Mouse (Mus musculus) monocyte, adult 5-6 weeks (primary cell): ENCODE data around the gene Acvr1. TPM values are rescaled to one million over a fixed set of nuclear protein-coding genes. Genes with fewer than 3 reads are reported as not detected.

ENCODE experiments used
- ATAC-seq: fragments of 153-309, 156-312 bp; replicated peaks from 2 replicates; pipeline ENCODE4 v1.8.0; 2017; ENCODE audit warnings: mild to moderate bottlenecking; ENCODE audit not compliant: low TSS enrichment, insufficient number of reproducible peaks, severe bottlenecking, poor library complexity, low FRiP score
- total RNA-seq: library from RNA; stranded (forward); fragments of 200-1000, 200-491, 200-594 nt; gene quantifications from 3 replicates; pipeline ENCODE4 v1.2.3, GENCODE M21; 2017

The Acvr1 gene
- total RNA-seq, 1 experiment from 2014 or later: 2.1 TPM

DNA sequence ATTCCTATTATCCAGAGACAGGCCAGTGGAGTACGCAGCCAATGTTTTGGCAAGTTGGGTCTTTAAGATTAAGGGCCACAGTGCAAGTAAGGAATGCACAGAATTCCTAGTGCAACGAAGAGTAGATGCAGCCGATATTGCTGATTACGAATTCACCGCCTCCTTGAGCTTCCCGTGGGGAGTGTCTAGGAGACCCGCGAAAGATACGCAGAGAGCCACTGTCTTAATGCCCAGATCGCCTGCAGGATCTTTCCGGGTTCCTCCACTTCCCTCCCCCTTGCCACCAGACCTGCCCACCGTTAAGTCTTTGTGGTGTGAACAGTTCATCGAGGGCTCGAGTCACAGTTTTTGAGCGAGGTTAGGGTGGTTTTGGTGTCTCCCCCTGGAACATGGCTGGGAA lies 120.0 kb downstream of the Acvr1 start:
- no peak for ATAC-seq

DNA sequence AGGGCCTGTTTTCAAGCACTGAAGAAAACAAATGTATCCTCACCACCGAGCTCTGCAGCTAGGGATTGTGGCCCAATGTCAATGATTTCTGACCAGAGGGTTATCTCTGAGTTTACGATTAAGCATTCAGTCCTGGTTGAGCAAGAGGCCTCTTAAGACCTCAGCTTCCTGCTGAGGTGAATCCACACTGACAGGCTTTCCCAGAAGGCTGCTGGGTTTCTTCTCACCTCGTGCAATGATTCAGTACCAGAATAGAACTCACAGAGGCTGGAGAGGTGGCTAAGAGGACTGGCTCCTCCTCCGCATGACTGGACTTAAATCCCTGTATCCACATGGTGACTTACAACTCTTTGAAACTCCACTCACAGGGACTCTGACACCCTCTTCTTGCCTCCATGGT lies 123.8 kb downstream of the Acvr1 start:
- no peak for ATAC-seq

DNA sequence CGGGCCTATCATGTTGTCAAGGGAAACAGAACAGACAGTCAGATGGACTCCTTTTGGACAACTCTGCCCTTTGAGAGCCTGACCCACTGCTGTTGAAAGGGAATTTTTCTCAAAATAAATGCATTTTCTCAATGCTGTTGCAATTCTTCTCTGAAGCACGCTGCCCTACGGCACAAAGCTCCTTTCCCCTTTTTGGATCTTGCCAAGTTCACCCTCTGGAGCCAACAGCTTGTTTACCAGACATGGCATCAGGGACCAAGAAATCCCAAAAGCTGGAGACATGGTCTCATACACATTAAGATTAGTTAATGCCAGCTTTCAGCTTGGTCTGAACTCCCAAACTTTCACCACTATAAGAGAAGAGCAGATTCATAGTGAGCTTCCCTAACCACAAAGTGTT lies 130.0 kb downstream of the Acvr1 start:
- ATAC-seq: no peak

DNA sequence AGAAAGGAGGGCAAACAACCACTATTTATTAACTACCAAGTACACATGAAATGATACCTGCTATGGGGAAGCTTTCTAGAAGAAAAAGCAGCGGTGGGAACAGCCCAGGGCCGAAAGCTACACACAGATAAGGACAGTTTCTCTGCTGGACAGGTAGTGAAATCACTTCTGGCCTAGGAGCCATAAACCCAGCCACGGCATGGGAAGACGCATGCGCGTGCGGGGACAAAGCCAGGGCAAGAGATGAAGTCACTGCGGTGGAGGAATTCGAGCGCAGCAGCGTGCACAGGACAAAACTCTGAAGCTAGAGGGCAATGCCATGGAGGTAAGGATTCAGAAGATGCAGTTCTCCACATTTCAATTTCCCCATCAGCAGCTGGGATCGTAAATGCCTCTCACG lies 131.4 kb downstream of the Acvr1 start:
- no peak for ATAC-seq

DNA sequence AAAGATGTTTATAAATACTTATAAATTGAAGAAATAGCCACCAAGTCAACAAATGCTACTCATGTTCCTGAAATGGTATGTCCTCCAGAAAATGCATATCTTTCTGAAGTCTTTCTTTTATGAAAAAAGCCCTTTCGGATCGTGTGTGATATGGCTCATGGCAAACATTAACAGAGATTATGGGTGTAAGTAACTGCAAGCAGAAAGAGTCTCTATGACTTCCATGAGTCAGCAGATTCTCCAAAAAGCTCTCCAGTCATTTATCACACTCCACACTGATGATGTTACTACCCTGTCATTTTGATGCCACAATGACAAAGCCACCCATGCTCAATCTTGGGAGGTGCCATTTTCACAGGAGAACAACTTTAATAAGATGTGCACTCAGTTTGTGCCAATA lies 132.5 kb downstream of the Acvr1 start:
- no peak for ATAC-seq

DNA sequence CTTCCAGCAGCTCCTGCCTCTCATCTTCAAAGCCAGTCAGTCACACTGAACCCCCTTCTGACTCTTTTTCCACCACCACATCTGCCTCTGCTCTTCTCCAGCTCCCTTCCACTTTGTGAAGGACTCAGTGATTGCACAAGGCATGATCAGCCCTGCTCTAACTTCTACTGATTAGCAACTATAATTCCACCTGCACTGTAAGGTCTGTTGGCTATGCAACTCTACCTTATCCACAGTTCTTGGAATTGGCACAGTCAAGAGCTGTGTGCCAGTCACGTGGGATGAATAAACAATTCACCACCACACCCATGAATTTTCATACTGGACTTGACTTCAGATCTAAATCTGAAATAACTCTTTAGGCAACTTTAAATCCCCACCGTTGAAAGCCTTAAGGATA lies 133.6 kb downstream of the Acvr1 start:
- no peak for ATAC-seq

DNA sequence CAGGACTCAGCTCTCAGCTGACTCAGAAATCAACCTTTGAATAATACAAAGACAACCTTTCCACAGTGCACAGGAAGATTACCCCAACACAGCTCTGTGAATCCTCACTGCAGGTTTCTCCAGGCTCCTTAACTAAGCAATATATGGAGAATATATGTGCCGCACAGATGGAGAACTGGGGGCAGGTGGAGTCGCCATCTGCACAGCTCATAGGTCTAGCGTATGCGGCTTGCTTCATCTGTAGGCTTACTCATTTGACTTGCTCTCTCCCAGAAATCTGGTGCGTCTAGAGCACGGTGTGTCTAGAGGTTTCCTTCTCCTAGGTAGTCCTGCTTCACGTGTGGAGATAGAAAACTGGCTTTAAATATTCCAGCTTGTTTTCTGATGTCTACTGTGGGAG lies 134.7 kb downstream of the Acvr1 start:
- no peak for ATAC-seq

DNA sequence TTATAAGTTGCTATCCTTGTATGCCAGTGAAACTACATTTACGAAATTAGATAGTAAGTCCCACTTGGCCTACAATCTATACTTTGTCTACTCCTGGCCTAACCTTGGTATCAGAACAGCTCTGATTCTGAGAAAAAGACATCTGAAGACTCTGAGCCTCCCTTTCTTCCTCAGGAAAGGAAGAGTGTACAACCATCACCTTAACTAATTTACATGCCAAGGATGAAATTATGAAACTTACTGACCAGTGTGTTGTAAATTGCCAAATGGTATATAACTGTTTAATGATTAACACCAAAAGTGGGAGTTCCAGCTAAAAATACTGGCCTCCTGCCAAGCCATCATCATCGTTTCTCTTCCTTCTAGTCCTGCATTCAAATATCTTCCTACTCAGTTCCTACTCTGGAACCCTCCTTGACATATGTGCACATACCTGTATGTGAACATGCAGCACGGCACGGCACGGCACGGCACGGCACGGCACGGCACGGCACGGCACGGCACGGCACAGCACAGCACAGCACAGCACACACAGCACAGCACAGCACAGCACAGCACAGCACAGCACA lies 141.4 kb downstream of the Acvr1 start:
- ATAC-seq: no peak

DNA sequence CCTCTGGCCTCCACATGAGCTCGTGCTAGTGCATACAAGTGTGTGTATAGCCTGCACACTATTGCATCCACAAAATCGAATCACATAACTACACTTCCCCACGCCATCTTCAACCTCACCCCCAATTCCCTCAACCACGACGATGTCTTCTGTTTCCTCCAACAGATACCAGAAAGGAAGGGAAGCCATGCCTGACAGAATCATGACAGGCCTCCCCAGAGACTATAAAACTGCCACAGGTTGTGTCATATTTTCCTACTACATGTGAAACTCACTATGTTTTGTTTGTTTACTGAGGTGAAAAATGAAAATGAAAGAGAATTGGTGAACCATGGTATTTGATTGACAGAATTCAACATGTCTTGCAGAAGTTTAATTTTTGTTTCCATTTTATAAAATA lies 143.6 kb downstream of the Acvr1 start:
- ATAC-seq: no peak

DNA sequence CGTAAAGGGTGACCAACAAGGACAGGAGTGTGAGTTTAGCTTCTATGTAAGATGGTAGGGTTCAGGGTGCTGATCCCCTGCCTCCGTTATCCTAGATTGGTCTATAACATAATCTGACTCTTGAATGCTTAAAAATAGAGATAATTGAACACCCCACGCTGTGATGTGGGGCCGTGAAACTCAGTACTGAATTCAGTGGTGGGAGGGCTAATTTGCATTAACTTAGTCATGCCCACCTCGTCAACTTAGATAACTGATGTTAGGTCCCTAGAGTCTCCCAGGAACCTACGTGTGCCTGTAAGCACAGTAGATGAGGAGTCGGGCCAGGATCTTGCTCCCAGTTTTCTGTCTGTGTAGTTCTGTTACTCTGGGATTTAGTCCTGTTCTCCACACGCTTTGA lies 147.4 kb downstream of the Acvr1 start:
- ATAC-seq: no peak

DNA sequence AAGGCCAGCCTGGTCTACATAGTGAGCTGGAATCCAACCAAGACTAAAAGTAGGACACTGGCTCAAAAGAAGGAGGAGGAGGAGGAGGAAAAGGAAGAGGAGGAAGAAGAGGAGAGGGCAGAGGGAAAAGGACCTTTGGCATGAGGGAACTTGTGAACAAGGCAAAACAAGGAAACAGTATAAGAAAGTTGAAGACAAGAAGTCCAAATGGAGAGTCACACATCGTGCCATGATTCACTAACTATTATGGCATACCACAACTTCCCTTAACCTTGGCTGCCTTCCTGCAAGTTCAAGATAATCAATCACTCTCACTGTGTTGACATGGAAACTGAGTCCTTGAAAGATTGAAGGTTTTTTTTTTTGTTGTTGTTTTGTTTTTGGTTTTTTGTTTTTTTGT lies 148.8 kb downstream of the Acvr1 start:
- ATAC-seq: no peak

DNA sequence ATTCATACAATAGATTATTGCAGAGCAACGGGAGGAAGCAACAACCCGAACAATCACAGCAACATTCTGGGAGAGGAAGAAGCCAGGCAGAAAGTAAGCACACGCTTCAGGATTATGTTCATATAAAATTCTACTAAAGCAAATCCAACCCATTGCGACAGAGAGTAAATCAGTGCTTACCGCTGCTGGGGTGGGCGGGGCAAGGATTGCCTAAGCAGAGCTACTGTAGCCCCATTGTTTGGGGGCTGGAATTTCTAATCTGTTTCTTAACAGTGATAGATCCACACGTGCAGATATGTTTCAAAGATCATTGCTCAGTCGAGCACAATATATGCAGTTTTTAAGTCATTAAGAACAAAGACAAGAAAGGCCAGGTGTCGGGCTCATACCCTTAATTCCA lies 149.3 kb downstream of the Acvr1 start:
- ATAC-seq: no peak

DNA sequence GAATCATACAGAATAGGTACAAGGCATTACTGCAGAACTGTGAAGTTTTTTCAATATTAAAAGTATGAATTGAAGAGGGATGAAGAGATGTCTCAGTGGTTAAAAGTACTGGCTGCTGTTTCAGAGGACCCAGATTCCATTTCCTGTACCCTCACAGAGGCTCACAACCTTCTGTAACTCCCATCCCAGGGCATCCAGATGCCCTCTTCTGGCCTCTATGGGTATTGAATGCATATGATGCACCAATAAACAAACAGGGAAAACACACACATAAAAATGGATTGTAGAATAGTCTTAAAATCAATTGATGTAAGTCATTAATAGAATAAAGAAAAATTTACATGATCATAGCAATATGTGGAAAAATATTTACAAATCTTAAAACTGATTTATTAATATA lies 151.9 kb downstream of the Acvr1 start:
- ATAC-seq: no peak

DNA sequence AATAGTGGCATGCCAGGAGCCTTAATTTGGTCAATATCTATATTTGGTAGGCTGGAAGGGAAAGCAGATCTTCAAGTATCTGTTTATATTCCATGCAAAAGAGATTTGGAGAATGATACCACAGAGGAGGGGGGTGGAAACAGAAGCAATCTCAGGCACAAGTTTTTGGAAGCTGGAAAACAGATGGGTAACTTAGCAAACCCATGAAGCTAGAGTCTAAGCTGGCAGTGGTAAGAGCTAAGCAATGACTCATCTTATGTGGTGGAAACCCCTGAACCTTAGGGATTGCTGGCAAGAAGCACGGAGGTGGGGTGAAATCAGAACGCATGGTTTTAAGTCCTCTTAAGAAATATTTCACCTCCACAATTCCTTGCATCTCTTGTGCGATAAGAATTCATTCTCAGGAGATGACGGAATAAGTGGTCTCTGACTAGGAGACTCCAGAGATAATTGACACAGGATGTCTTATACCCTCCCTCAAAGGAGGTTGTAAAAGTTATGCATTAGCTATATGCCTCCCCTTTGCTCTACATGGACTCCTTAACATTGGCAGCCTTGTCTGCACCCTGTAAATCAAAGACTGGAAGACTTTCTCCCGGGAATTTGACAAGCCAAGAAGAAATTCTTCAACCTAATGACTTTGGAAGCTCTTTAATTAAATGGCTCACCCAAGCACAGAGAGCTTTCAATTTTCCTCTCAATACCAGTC lies 157.9 kb downstream of the Acvr1 start:
- ATAC-seq: no peak

DNA sequence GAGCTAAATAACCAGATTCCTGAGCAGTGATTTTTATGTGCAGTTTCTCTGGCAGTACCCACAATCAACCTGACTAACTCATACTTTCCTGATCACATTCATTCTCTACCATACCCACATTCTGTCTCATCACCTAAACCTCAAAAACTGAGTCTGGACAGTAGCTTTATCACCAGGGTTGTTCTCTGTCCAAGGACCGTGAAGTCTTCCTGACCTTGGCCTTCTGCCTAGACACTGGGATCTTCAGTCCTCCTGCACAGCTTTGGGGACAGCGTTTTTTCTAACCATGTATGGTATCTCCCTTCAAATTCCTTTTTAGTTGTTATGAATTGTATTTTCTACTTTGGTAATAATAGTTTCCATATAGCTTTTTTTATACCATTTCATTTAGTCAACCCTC lies 163.5 kb downstream of the Acvr1 start:
- no peak for ATAC-seq

DNA sequence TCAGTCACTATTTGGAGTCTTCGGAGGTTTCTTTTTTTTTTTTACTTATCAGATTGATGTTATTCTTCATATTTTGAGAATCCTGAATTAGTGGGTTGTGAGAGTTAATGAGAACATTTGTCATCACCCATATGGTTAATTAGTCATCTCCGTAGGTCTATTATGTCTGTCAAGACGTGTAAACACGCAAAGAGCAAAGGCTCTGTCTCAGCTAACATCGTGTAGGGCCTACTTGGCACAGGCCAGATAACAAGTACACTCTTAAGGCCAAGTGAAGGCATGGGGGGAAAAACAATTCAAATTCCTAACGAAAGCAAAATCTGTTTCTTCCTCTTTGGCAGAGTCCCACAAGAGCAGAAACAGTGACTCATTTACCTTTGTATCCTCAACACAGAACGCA lies 178.4 kb downstream of the Acvr1 start:
- ATAC-seq: no peak

DNA sequence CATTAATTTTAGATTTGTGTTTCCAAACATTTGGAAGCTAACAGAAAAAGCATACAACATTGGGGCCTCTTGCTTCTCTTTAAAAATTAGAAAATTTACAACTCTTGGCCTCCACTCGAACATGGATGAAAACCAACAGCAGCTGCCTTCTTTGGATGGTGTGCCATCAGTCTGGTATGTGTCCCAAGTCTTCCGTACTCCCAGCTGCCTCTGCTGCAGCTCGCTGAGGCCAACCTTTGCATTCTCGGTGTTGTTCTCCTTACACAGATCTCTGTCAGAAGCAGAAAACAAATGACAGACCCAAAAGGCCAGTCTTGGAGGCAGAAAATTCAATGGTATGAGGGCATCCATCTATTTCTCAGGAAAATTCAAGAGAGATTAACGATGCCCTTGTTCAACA lies 186.9 kb downstream of the Acvr1 start:
- no peak for ATAC-seq

DNA sequence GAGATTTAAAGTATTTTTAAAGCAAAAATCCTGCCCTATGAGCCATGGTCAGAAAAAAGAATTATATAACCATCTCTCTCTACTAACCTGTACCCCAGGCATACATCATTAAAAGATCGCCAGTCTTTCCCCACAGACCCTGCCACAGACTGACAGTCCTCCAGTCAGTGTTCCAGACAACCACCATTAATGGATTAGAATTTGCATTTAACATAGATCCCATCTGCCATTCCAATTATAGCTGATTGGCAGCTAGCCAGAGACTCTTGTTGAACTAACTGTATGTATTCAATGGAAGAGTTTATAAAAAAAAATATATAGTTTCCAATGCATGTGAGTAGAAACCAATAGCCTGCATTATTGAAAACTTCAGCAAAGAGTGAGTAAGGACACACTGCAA lies 187.5 kb downstream of the Acvr1 start:
- ATAC-seq: no peak

DNA sequence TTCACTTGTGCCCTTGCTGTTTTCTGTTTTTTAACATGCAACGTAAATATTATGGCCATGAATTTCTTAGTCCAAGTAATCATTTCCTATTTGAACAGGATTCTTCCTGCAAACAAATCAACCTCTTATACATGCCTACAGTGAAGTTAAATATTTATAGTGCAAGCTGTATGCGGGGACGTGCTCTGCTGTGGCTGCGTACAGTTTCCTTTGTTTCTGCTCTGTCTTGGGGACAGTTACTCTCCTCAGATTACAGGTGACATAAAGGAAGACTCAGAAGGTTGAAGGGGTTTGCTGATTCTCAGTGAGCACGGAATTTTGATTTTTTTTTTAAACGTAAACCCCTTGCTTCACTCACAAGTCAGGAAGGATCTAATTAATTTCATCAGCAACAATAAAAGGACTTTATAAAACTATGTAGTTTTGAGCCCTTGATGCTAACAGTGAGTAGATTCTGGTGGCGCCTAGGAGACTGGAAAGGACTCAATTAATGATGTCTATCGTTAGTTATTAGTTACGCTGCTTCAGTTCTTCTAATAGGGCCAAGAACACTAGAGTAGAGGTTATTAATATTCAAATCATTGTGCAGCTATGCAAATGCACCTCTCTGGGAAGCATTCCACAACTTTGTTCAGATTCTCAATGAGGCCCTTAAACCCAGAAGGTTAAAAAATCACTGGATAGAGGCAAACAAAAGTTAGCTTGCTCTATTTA lies 189.4 kb downstream of the Acvr1 start:
- ATAC-seq: no peak

DNA sequence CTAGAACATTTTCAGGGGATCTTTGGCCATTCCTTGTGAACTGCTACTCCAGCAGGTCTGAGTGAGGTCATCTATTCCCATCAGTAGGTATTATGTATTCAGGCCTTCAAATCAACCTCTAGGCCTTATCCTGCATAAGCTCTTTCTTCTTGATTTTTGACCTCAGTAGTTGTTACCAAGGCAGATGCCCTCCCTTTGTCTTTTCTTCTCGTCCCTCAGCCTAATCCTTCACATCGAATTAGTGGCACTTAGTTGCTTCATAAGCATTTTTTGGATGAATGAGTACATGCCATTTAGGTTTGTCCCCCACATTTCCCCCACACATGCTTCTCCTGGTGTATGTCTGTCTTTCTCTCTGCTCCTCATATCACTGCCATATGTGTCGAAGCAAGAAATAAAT lies 200.8 kb downstream of the Acvr1 start:
- ATAC-seq: no peak
